Comparison of ENCODE assay signal across 18 mouse cellular contexts in the genomic region with DNA sequence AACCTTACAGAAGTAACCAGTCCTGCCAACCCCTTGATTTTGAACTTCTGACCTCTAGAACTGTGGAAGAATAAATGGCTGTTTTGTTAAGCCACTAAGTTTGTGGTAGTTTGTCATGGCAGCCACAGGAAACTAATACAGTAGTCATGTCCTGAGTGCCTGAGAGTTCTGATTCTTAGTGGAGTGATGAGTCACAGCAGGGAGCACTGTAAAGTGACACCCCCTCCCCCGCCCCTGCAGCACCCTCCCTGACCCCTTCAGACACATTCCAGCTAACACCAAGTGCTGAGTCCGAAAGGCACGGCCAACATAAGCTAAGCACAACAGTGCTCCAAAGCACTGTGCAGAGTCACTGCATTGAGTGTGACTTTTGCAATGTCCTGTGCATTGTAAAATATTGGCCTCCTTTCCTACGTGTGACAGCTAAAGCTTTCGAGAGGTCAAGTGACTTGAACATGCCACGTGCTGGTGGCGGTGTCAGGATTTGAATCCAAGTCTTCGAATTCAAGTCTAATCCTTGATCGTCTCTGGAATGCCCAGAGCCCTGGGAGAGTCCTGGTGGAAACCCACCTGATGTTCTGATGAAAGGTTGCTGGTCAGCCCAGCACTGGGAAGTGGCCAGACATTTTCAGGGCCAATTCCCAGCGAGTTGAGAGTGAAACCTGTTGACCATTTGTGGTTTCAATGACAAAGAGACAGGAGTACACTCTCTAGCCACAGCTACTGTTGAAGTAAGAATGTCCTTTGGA. TPM values are rescaled to one million over a fixed set of nuclear protein-coding genes. Genes with fewer than 3 reads are reported as not detected.
A peak's percentile ranks its signal among the peaks of the same experiment; 100 is the strongest.
DNase-seq lines count a peak whose midpoint lies in the region; ATAC-seq lines count a peak whose summit lies in the region.
"Had no signal": no experiment of that assay in that cellular context is flagged by ENCODE, and none has a peak within 500 bp of the region (broad histone marks: within the 10 kb centered on the region; RNA-seq: fewer than 3 reads in every experiment).

No protein-coding gene starts in this region.

- H3K4me2 ChIP-seq in heart, embryonic 16.5 days (ENCODE audit: low read depth, low read length), result no peak overlapping the region
- no peak overlapping the region for H3K4me2 ChIP-seq in neural tube, embryonic 11.5 days (ENCODE audit: low read depth)
- H3K4me2 ChIP-seq: forebrain, embryonic 13.5 days; limb, embryonic 15.5 days had no signal

- no peaks in the 10 kb centered on the region for H3K36me3 ChIP-seq in heart, embryonic 16.5 days (ENCODE audit: control insufficient read depth, insufficient read depth)
- no peaks in the 10 kb centered on the region for H3K36me3 ChIP-seq in neural tube, embryonic 11.5 days (ENCODE audit: control insufficient read depth, insufficient read depth, low read length)
- H3K36me3 ChIP-seq: limb, embryonic 15.5 days had no signal

- no peak overlapping the region for H3K9ac ChIP-seq in heart, embryonic 16.5 days (ENCODE audit: low read length)
- no peak overlapping the region for H3K9ac ChIP-seq in neural tube, embryonic 11.5 days (ENCODE audit: low read length)
- H3K9ac ChIP-seq: forebrain, embryonic 13.5 days; limb, embryonic 15.5 days; liver, postnatal 0 days had no signal

- H3K4me3 ChIP-seq in heart, embryonic 16.5 days (ENCODE audit: low read length), result no peak overlapping the region
- no peak overlapping the region for H3K4me3 ChIP-seq in neural tube, embryonic 11.5 days (ENCODE audit: low read depth, low read length)
- H3K4me3 ChIP-seq: forebrain, embryonic 13.5 days; limb, embryonic 15.5 days had no signal

- no peaks in the 10 kb centered on the region for H3K27me3 ChIP-seq in heart, embryonic 16.5 days (ENCODE audit: control insufficient read depth, insufficient read depth, low read length)
- H3K27me3 ChIP-seq in neural tube, embryonic 11.5 days (ENCODE audit: control insufficient read depth, insufficient read depth, low read length), result 0 out of 2 replicates have a peak, but pooled peaks cover 3% of the 10 kb centered on the region
- H3K27me3 ChIP-seq: Patski had no signal

- peaks cover 65% of the 10 kb centered on the region for H3K4me1 ChIP-seq in heart, embryonic 16.5 days (ENCODE audit: control insufficient read depth, insufficient read depth, low read length)
- peaks cover 15% of the 10 kb centered on the region for H3K4me1 ChIP-seq in neural tube, embryonic 11.5 days (ENCODE audit: control insufficient read depth, insufficient read depth, low read length)

- no peak for DNase-seq in heart, adult 9 months (ENCODE audit: low spot score in 2 of 2)
- DNase-seq in neural tube, embryonic 11.5 days (ENCODE audit: low spot score), result peak; percentile 18
- DNase-seq in neural tube, embryonic 10.5 days (ENCODE audit: extremely low spot score, low spot score), result no peak
- DNase-seq in R1 (ENCODE audit: low read depth, low spot score), result peak; percentile 15
- DNase-seq in cerebellum, postnatal 4 days (ENCODE audit: low spot score in 2 of 2), result no peak
- DNase-seq in cerebellum, postnatal 14 days, result no peak
- DNase-seq: cerebellum, adult 8-10 months; kidney, adult 9 months; layer of hippocampus, postnatal 36 days; liver, postnatal 0 days; midbrain, embryonic 14.5 days; right cerebral cortex, adult 18-20 months; thymus, adult 2 months had no signal

- WGBS in heart, embryonic 16.5 days, result 61% methylated on average over 10 of the region's 10 CpGs
- 75% methylated on average over 10 of the region's 10 CpGs for WGBS in neural tube, embryonic 11.5 days

- no peak for ATAC-seq in heart, embryonic 16.5 days (replicated peaks; ENCODE audit: extremely low read depth, insufficient read depth, low FRiP score)
- ATAC-seq in neural tube, embryonic 11.5 days (ENCODE audit: insufficient read depth, low FRiP score, low TSS enrichment), result no peak
- ATAC-seq: forebrain, embryonic 13.5 days; inflammation-experienced regulatory T-cells, adult 6 months; liver, postnatal 0 days; Patski had no signal

- H3K9me3 ChIP-seq in heart, embryonic 16.5 days (replicated peaks; ENCODE audit: control insufficient read depth, low read length), result no peaks in the 10 kb centered on the region
- no peaks in the 10 kb centered on the region for H3K9me3 ChIP-seq in neural tube, embryonic 11.5 days (ENCODE audit: control insufficient read depth, low read length)
- H3K9me3 ChIP-seq: forebrain, embryonic 13.5 days; limb, embryonic 15.5 days had no signal

- H3K27ac ChIP-seq in heart, embryonic 16.5 days (ENCODE audit: low read length), result peak overlapping the region; percentile 5; the same call in 1 of the 2 replicates
- no peak overlapping the region for H3K27ac ChIP-seq in neural tube, embryonic 11.5 days (ENCODE audit: low read depth, low read length)
- H3K27ac ChIP-seq: forebrain, embryonic 13.5 days; limb, embryonic 15.5 days had no signal

RNA-seq across cellular contexts. Expression of gene Ube2t, which starts 54.7 kb away (rescaled TPM):
- polyA plus RNA-seq in heart, embryonic 16.5 days (2015; fragmentation: Nextera tagmentation; extraction: Ambion mirVana), result 49.7 and 54.6 TPM in 2 replicates
- 39.2 and 44.8 TPM in 2 replicates for polyA plus RNA-seq in neural tube, embryonic 11.5 days (2014; fragmentation: Nextera tagmentation; extraction: Ambion mirVana)

Comparison
In these comparisons a context has a peak if more than half of its experiments do, and no peak if none do; other contexts are left out.
1. DNase-seq: peak in neural tube, embryonic 11.5 days (single experiment) and R1 (single experiment); none in heart, adult 9 months (0 of 2), neural tube, embryonic 10.5 days (single experiment), cerebellum, postnatal 4 days (0 of 2) and cerebellum, postnatal 14 days (0 of 2).